ENCODE assay signal across 11 mouse cellular contexts in the genomic region with DNA sequence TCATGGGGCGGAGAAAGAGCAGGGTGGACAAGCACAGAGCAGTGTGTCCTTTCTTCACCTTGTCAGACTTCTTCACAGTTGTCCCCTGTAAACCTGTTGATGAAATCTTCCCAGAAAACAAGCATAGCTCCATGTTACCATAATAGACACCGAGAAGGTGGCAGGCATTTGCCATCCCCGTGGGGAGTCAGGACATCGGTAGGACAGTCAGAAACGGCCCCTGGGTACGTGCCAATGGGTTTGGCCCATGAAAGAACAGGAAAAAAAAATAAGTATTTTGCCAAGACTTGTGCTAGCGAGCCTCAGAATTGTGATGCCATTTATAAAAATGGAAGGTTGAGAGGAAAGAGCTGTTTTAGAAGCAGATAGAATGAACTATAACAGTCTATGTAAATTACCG.
"Had no signal": no experiment of that assay in that cellular context is flagged by ENCODE, and none has a peak within 500 bp of the region (broad histone marks: within the 10 kb centered on the region; RNA-seq: fewer than 3 reads in every experiment).

No protein-coding gene starts in this region.

- H3K4me3 ChIP-seq: limb, embryonic 13.5 days; midbrain, embryonic 12.5 days had no signal

- H3K4me2 ChIP-seq: limb, embryonic 13.5 days; midbrain, embryonic 12.5 days had no signal

- H3K27me3 ChIP-seq: limb, embryonic 13.5 days had no signal

- ATAC-seq: midbrain, embryonic 16.5 days had no signal

- DNase-seq: kidney, postnatal 36 days; layer of hippocampus, adult 9-11 months; layer of hippocampus, postnatal 36 days; lung, adult 18-20 months; right cerebral cortex, postnatal 14 days; thymus, postnatal 4 days had no signal

- H3K36me3 ChIP-seq: limb, embryonic 13.5 days; midbrain, embryonic 12.5 days had no signal

- H3K27ac ChIP-seq: kidney, postnatal 0 days; limb, embryonic 13.5 days; liver, embryonic 14.5 days; midbrain, embryonic 12.5 days had no signal

- H3K9ac ChIP-seq: limb, embryonic 13.5 days; liver, embryonic 14.5 days; midbrain, embryonic 12.5 days had no signal

- H3K9me3 ChIP-seq: limb, embryonic 13.5 days; midbrain, embryonic 12.5 days had no signal
